Mouse (Mus musculus) adrenal gland, postnatal 25 days (tissue): ENCODE measurements around the gene Fam53b. TPM values are rescaled to one million over a fixed set of nuclear protein-coding genes. Genes with fewer than 3 reads are reported as not detected.

ENCODE experiments used
- DNase-seq: peaks from one replicate; pipeline ENCODE4 v3.0.0; 2021; ENCODE audit warnings: mixed read lengths
- total RNA-seq: library from RNA; stranded (reverse); gene quantifications from 2 replicates; pipeline ENCODE4 v1.2.3, GENCODE M21; 2021

The Fam53b gene
- total RNA-seq, 1 experiment from 2014 or later = 107 TPM

DNA sequence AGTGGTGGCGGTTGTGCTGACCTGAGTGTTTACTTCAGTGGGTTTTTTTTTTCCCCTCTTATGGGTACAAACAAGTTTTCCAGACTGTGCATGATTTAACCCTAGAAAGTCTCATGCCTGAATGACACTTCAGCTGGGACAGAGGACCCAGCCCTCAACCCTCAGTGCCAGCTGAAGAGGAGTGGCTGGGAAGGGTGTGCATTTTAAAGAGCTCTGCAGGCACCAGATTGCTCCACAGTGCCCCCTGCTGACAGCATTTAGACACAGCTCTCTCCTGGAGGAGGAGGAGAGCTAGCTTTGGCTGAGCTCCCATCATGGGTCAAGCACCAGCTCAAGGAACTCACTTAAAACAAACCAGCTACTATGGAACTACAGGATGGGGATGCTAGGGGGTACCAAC lies 2.8 kb downstream of the Fam53b start:
- DNase-seq = peak; percentile 94

DNA sequence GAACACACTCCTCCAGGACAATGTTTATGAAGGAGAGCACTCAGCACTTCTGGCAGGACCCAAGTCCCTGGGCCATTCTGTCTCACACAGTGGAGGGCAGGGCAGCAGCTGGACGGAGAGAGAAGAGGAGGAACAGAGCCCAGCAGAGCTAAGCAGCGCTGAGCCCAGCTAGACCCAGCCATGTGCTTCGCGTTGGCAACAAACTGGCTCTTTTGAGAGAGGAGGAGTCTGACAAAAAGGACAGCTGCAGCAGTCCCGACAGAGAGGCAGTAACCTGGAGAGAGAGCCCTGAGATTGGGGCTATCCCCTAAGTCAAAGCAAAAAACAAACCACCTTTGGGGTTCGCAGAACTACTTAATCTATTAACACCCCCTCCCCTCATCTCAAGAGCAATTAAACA lies 3.3 kb downstream of the Fam53b start:
- DNase-seq = no peak

DNA sequence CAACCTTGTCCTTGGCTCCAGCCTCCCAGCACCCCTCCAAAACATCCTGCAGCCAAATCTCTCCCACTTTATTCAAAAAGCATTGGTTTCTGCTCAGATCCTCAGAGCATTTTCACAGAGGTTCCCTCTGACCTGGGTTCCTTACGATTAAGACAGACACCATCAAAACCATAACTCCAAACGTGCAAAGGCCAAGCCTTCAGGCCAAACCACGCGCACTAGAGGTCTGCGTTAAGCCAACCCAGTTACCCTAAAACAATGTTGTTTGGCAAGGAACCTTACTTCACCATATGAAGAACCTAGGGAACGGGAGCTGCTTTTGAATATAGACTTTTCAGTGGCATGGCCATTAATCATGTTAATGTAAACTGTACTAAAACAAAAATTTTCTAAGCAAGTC lies 4.0 kb downstream of the Fam53b start:
- DNase-seq = no peak

DNA sequence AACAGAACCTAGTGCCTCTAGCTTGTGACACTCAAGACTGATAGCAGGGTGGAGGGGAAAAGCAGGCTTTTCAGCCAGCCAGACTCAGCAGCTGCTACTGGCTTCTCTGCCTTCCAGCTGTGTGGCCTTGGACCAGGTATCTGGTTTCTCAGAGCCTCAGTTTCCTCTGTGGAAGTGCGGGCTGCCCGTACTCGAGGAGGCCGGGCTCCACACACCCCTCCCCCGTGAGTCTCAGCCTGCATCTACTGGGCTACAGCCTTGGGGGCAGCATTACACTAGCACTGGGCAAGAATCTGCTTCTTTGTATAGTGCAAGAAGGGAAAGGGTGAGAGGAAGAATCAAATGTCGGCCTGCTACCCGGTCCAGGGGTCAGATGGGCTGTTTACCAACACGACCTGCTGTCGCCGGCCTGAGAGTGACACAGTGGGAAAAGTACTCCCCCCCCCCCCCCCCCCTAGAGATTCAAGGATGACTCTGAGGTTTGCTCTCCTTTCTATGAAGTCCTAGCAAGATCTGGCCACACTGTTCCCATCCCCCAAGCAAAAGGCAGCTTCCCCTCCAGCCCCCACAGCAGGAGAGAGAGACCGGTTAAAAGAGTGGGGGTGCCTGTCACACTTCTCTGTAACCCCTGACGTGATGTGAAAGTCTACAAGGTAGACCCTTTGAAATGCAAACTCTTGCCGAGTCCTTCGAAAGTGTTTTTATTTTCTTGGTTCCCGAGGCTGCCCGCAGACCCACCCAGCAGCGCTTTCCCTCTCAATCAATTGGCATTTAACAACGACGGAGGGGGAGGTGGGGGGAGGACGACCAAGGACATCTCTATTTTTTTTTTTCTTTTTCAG lies 4.6 kb downstream of the Fam53b start:
- DNase-seq = no peak

DNA sequence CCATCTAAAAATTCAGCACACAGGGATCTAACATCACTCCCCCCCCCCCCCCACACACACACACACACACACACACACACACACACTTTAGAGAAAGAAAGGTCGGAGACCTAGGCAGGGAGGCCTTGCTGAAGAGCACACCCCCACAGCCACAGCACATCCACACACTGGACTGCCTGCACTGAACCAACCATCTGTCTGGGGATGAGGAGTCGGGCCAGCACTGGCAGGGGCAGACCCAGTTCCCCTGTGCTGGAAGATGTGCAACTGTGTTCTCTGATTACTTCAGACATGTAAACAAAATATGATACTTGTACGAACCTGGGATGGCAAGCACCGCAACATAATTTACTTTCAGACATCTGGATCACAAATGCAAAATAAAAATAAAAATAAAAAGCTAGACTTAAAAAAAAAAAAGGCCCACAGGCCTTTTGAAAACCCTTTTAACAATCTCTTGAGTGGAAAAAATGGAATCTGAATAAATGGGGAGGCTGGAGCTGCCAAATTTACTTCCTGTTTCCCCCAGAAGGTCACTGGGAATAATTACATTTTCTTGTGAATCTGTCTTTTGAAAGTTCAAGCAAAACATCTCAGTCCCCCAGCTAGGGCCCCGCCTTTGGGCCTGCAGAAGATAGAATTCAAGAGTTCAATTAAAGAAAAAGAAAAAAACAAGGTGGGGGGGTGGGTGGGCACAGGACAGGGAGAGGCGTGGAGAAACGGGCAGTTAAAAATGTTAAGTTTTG lies 5.5 kb downstream of the Fam53b start:
- no peak for DNase-seq

DNA sequence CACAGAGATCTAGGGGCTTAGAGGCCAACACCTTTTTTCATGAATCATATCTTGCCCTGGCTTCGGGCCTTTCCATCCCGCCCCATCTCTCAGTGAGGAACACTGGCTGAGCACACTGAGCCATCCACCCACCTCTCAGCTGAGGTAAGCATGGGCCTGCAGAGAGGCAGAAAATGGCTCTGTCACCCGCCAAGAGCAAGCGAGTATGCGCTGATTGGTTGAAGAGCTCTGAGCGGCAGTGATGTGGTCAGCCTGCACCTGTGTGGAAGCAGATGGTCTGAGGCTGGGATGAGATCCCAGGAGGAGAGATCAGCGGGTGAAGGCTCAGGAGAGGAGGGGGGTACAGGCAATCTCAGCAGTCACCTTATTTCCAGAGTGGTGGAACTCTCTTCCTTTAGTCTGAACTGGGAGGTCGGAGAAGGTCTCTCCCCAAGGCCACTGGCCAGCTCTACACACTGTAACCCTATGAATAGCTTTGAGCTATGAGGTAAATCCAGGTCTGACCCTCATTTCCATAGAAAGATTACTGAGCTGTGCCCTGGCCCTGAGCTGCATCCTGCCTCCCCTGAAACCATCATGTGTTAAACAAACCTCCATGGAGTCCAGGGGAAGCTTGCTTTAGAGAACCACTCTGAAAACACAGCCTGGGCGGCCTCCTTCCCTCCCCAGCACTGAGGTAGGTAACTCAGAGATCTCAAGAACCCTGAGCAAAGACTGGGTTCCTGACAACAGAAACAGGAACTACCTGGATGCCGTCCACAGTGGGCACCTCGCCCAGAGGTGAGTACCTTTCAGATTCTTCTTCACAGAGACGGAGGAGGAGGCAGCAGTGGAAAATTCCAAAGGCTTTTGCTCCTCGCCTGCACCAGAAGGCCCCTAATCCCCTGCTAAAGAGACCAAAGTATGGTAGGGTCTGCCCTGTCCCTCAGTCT lies 6.5 kb downstream of the Fam53b start:
- DNase-seq = no peak

DNA sequence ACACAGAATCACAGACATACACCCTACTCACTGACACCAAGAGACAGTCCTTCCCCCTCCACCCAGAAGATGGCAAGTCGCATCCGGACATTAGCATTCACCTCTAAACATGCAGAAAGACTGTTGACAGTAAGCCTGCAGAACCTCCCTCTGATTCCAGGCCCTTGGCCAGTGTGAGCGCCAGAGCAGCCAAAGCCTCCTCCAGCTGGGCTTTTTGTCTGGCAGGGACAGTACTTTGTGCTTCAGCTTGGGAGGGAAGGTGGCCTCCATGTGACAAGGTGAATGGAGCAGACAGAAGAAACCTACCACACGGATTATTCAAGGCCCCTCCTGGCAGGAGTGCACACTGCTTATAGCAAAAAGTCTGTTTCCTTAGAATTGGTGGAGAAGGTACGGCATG lies 7.4 kb downstream of the Fam53b start:
- DNase-seq = no peak

DNA sequence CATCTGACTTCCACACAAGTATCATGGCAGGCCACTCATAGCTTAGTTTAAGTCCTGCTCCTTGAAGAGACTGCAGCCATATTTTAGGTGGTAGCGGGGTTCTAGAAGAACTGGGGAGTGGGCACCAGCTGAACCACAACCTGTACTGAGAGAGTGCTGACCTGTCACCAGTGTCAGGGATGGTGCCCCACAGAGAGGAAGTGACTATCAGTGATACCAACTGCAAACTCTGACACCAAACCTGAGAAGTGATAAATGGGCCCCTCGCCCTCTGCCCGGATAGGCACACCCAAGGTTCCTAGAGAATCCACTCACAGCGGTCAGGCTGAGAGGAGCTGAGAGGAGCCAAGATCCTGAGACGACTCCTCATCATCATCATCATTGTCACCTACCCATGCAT lies 8.7 kb downstream of the Fam53b start:
- no peak for DNase-seq

DNA sequence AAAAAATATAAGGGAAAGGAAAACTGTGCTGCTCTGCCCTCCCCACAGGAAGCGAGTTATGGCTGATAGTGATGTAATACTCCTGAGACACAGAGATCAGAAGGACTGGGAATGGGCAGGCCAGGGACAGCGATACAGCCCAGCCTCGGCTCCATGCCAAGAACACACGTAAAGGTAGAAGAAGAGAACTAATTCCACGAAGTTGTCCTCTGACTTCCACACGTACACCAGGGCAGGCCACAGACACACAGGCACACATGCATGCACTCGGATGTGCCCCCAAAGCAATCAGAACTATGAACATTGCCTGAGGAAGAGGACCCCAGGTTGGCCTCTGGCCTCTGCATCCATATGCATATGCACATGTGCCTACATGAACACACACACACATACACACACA lies 9.2 kb downstream of the Fam53b start:
- no peak for DNase-seq

DNA sequence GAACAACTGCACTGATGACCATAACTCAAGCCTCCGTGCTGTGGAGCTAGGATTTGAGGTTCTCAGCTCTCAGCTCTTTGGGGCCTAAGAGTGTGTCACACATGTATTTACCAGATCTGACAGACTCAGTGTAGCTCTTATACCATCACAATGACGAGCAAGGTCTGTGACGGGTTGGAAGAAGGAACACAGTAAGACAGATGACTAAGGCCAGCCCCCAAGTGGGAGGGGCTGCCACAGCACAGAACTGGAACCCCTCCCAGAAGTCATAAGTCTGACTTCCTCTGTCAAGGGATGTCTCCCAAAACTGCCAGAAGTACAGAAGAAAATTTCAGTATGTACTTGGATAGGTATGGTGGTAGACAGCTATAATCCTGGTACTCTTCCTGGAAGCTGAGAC lies 9.7 kb downstream of the Fam53b start:
- DNase-seq = no peak

DNA sequence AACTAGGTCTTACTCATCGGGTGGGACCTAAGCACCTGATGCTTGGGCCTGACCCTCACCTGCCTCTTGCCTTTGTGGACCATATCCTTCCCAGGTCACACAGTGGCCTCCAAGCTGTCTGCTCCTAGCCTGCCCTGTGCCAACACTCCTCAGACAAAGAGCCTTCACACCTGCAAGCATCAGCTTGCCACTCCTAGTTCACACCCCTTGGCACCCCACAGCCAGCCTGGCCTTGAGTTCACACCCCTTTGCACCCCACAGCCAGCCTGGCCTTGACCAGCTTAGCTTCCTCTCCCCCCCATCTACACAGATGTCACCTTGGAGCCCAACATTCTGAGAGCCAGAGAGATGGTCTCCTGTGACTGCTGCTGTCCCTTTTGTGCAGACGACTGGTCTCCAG lies 10.3 kb downstream of the Fam53b start:
- DNase-seq = no peak

DNA sequence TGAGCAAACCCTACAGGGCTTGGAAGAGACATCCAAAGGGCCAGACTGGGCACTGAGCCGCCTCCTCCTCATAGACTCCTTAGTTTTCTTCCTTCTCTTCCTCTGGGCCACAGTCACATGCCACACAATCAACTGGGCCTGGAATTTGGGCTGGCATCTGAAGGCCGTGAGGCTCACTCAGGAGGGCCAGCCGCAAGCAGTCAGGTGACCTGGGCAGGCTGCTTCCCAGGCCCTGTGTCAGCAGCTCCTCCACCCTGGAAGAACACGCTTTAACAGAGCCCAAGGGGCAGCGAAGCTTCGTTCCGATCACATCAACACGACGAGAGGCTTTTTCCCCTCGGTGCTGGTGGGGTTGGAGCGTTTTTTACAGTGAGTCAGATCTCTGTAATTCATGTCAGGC lies 11.0 kb downstream of the Fam53b start:
- DNase-seq = no peak

DNA sequence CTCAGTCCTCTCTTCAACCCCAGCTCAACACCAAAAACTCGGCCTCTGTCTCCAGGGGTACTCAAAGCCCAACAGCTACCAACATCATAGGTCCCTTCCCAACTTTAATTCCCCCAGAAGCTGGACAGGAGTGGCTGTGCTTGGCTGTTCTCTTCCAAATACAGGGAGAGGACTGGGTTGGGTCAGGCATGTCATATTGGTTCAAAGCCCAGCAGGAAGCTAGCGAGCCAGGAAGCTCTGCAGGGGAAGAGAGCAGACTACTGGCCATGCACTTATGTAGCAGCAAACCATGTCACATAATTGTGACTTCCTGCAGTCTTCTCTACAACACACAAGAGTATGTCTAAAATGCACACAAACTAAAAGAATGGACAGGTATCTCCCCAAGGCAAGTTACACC lies 11.6 kb downstream of the Fam53b start:
- DNase-seq = no peak

DNA sequence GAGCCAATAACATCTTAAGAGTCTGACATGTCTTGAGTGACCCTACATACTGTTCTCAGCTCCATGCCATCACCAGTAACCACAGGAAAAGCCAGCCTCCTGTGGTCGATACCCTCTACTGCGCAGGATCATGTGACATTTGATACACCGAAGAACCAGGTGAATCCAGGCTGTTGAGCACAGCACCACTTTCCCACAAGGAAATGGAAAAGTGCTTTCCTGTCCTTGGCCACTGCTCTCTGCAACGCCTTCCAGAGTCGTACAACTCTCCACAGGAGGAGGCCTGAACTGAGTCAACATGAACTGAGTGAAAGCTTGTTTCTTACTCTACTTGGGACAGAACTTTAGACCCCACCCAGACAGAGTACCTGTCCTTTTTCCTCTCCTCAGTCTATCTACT lies 12.2 kb downstream of the Fam53b start:
- no peak for DNase-seq

DNA sequence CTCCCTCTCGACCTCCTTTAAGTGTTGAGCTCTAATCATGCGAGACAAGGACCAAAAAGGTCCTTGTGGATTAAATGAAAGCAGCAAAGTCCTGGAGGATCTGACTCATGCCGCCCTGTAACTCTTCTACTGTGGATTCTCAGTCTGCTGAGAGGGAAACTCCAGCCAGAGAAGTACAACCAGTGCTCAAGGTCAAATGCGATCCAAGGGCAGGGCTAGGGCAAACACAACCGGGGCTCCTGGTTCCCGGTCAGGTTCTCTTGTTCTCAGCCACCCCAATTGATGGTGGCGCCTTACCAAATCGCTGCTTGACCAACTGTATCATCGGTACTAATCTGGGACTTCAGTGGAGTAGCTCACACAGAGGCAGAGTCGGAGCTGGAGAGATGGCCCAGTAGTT lies 12.8 kb downstream of the Fam53b start:
- DNase-seq = no peak

DNA sequence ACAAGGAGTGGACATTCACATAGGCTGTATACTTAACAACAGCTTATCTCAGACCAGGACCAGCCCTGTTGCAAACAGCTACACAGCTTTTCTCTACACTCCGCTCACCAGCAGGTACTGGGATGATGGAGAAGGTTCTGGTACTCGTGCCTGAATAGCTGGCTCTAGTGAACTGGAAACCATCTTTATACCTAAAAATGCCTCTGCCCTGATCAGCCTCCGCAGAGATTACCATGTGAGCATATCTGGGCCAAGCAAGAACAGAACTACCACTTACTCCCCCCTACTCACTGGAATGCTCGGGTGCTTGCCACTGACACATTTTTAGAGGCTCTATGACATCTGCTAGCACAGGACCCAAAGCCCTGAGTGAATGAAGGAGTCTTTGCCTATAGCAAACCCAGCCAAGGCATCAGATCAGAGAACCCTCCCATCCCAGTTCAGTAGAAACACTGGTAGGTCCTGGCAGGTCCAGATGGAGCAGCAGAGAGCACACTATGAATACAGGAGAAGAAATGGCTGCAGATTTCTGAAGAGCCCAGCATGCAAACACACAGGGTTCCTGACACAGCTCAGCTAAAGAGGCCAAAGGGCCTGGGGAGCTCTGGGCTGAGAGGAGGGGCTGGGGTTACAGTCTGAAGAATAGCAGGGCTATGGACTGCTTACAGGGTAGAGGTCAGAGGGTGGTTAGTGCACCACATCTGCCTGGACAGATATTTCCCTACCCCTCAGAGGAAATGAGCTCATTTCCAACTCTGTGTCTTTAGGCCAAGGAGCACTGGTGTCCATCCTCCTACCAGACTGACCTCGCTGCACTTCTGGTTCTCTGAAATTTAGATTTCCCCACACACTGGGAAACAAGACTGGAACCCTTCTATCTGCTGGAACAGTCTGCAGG lies 14.3 kb downstream of the Fam53b start:
- no peak for DNase-seq

DNA sequence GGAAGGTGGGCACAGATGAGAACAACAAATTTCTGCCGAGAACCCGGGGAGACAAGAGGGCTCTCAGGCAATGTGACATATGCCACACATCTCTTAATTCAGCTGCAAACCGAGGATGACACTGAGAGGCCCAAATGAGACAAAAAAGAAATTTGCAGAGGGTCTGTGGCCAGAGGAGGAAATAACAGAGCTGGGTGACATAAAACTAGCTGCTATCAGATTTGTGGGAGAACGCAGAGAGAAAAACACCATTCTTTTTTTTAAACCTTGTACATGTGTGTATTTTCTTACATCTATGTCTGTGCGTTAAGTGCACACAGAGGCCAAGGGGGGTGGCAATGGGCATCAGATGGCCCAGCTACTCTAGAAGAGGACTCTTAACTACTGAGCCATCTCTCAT lies 18.5 kb downstream of the Fam53b start:
- DNase-seq = no peak

DNA sequence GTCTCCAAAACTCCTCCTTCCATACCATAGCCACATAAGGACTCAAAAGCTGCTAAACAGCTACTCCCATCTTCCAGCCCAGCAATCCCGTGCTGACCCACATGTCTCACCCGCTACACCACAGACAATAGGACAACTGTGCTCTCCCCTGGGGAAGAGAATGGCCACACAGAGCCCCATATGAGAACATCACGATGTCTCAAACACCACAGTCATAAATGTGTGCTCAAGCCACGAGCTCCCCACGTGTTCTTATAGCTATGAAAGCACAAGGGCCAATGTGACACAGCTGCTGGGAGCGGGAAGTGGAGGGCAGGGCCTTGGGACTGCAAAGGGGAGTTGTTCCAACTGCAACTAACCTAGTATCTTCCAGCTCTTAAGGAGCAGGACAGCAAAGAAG lies 20.2 kb downstream of the Fam53b start:
- no peak for DNase-seq

DNA sequence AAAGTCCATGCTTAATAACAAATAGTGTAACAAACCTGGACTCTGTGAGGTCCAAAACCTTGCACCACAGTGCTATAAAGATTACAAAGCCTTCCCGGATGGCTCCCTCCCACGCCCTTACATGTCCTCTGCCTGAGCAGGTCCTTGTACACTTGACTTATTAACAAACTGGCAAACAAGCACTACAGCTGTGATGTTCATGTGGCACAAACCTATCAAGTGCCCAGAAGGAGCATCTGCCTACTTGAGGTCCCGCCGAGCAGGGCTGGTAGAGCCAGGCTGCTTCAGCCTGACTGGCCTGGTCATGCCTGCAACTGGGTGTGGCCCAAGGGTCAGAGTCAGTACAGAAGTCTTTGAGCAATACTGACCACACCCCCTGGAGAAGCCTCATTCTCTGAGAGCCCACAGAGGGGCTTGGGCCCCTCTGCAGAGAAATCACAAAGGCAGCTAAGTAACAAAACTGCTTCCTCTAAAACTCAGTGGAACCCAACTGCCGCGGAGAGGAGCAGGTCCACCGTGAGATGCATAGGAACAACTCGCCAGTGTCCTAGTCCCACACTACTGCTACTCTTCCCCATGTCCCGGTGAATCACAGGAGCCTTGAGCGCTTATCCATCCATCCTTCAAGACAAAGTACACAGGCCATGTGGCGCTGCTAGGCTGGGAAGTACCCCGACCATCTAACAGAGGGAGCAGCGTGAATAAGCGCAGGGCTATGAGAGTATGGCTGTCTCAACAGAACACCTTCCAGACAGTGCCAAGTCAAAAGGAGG lies 23.1 kb downstream of the Fam53b start:
- no peak for DNase-seq

DNA sequence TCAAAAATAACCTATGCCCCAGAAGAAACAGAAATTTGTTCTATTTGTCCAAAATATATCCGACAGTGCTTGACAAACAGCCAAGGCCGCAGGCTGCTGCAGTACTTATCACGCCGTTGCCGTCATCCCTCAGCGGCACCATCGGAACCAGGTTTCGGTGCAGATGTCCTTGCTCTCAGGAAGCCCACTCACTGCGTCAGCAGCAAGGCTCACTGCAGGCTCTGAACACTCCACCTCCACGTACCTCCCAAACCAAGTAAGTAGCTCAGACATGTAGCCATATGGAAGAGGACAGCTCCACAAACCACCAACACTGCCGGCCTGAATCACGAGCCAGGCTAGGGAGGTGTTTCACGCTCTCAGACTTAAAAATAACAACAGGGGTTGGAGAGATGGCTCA lies 24.9 kb downstream of the Fam53b start:
- peak; percentile 59 for DNase-seq
